Mouse (Mus musculus) 3134 (cell line): ENCODE measurements around the gene Klhl40.

Source experiments
- DNase-seq: peaks from one replicate; pipeline ENCODE4 v3.0.0-alpha.2; 2011; ENCODE audit warnings: low spot score; ENCODE audit not compliant: insufficient read length; ENCODE audit errors: extremely low read depth

Klhl40 gene

GRCm38 (mm10) chr9:121776511-121776910, 896 bp upstream of the Klhl40 start:
- no peak for DNase-seq

DNA sequence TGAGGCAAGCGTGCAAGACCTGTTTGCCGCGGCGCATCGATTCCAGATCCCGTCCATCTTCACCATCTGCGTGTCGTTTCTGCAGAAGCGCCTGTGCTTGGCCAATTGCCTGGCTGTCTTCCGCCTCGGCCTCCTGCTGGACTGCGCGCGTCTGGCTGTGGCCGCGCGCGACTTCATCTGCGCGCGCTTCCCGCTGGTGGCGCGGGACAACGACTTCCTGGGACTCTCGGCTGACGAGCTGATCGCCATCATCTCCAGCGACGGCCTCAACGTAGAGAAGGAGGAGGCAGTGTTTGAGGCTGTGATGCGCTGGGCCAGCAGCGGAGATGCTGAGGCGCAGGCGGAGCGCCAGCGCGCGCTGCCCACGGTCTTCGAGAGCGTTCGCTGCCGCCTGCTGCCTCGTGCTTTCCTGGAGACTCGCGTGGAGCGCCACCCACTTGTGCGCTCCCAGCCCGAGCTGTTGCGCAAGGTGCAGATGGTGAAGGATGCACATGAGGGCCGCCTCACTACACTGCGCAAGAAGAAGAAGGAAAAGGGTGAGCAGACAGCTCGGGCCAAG, 738 bp downstream of the Klhl40 start:
- no peak for DNase-seq

DNA sequence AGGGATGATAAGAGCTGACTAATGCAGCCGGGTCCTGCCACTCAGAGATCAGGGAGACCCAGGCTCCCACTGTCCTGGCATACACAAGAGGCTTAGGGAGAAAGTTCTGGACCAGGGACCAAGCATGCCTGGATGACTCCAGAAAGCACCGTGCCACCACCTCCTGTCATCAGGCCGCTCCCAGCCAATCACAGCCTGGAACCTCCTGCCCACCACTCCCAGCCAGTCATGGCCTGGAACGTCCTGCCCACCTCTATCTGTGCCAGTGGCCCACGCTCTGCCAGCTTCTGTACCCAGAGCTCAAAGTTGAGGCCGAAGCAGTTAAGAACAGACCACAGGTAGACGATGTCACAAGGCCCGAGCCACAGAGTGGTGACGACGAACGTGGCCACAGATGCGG, 7.4 kb downstream of the Klhl40 start:
- no peak for DNase-seq

- DNase-seq, result no peak
Measured at GRCm38 (mm10) chr9:121785261-121785660, 7.9 kb downstream of the Klhl40 start.

- no peak for DNase-seq
Measured at GRCm38 (mm10) chr9:121786359-121786758, 9.0 kb downstream of the Klhl40 start.

DNA sequence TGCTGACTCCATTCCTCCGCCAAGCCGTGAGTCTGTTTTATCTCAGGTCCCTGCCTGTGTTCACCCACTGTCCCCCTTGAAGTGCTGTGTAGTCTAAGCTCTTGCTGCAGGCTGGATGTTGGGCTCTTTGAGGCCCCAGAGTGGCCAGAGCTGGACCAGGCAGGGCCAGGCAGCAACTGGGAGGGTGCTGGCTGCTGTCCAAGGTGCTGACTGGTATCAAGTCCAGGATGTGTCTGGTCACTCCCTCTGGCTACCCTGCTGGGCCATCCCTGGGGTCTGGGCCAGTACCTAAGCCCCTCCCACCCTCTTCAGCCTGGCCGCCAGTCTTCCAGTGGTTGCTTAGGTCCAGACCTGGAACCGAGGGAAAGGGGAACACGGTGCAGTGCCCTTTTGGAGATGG, 13.8 kb downstream of the Klhl40 start:
- DNase-seq, result peak; percentile 41

DNA sequence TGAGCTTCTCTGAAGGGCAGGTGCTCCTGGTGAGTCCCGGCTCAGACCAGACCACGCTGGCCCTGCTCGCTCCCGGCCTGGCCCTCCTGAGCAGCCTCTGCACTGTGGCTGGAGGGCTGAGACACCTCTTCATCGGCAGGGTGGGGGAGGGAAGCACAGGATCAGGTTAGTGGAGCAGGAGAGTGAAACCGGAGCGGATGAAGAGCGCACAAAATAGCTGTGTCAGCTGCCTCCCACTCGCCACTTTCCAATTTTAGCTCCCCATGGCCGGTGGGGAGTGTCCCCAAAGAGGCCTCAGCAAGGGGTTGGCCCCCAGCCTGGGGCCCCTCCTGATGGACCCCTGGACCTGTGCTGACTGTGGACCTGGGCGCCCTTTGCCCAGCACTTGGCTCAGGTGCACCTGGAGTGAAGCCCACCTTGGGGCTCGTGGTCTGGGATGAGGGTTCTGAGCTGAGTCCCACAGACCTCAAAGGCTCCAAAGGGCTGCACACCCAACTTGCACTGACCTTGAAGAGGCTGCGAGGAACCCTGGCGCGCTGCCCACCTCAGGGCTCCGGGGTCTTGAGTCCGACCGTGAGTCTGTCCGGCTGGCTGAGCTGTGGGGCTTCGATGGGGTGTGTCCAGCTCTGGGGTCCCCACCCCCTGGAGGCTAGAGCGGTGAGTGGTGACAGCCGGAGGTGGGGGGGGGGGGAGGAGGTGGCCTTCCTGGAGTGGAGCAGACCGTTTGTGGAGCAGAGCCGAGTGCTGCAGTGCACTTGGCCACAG, 14.5 kb downstream of the Klhl40 start, which contains the start of gene Hhatl:
Gene Hhatl (minus strand): TSS at position 751 of the 765 bp plus-strand sequence.
- no peak for DNase-seq

- DNase-seq, result no peak
Measured at GRCm38 (mm10) chr9:121794972-121795539, 17.6 kb downstream of the Klhl40 start.

DNA sequence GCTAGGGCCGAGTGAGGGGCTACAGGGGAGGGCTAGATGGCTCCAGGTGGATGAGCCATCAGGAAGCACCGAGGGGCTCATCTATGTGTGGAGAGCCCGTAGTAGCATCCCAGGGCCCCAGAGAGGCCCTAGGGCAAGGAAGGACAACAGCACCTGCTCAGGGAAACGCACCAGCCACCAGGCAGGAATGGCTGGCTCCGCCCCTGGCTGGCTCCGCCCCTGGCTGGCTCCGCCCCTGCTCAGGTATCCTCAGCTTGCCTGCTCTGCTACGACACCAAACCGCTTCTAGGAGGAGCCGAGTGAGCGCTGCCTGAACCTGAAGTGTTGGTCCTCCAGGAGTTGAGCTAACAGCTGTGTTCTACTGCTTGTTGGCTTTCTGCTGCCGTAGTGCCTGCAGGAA, 20.3 kb downstream of the Klhl40 start:
- no peak for DNase-seq

DNA sequence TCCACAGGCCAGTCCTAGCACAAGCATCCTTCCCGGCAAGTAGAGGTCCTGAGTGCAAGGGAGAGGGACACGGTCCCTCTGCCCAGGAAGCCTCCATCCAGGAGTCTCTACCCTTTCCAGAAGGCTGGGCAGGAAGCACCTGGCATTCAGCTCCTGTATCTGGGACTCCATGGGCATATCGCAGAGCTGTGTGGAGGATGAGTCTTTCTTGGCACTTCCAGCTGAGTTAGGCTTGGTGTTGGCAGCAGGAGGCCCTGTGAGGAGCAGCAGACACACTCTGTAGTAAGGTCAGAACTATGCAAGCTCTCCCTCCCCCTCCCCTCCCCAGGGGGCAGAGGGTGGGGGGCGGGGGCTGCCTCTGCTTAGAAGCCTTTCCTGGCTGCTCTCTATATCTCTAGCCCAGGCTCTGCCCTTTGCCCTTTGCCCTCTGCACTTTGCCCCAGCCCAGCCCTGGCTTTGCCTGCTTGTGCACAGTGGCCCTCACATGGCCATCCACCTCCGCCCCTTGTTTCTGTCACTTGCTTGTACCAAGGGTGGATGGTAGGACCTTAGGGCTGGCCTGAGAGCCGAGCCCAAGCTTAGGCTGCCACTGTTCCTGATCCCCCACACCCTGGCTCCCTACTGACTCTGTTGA, 21.6 kb downstream of the Klhl40 start:
- no peak for DNase-seq

GRCm38 (mm10) chr9:121802747-121803146, 25.3 kb downstream of the Klhl40 start:
- no peak for DNase-seq

- no peak for DNase-seq
Measured at GRCm38 (mm10) chr9:121807546-121807945, 30.1 kb downstream of the Klhl40 start.

DNA sequence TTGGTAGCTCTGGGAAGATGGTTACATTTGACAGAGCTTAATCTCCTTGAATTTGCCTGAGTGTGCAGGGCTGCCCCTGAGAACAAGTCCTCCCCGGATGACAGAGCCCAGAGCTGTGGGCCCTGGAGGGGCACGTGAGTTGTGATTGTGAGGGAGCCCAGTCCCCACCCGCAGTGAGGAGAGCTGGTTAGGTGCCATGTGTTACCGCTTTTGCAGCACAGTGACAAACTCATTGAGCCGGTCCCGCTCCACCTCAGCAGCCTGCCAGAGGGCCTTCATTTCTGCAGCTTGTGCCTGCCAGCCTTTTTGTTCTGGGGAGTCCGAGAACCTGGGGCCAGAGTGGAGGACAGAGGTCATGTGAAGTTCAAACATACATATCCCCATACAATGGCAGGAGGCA, 30.5 kb downstream of the Klhl40 start:
- DNase-seq, result no peak

GRCm38 (mm10) chr9:121808511-121808910, 31.1 kb downstream of the Klhl40 start:
- DNase-seq, result no peak

DNA sequence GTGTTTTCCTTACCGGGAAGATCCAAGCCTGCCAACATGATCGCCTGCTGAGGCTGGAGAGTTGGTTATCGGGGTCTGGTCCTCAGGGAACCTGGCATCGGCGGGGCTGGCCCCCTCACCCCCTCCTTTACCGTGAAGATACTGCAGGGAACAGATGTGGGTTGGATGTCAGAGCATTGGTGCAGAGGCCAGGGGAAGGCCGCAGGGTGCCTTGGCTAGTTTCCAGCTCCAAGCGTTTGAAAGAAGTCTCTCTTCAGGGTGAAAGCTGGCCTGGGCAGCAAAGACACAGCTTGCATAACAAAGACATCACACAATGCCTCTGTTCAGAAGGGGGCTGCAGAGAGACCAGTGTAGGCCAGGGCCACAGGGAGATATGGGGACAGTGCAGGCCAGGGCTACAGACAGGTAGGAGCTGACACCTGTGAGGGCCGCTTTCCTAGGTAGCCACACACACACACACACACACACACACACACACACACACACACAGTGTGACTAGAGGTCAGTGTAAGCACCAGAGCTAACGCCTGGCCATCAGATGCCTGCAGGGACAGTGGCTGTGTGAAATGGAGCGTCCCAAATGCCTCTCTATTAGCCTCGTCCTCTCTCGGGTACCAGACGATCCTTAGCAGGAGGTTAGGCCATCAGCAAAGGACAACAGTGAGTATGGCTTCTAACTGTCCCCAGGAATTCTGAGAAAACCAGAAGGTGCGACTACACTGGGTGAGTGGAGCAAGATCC, 32.8 kb downstream of the Klhl40 start:
- DNase-seq, result no peak

DNA sequence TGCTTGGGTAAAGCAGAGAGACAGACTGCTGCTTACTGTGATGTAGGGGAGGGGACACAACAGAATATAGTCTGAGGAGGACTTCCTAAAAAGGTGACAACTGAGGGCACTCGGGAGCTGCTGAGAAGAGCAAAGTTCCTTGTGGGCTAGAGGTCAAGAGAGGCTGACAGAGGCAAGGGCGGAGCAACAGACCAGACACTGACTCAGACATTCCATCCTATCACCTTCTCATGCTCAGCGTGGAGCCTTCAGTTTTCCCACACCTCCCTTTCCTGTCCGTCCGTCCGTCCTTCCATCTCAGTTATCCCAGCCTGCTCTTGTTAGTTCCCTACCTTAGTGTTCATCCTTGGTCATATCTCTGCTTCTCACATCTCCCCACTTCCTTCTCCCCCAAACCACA, 37.8 kb downstream of the Klhl40 start:
- DNase-seq, result no peak

GRCm38 (mm10) chr9:121819073-121819770, 41.8 kb downstream of the Klhl40 start:
- no peak for DNase-seq

- no peak for DNase-seq
Measured at GRCm38 (mm10) chr9:121819771-121820471, 42.5 kb downstream of the Klhl40 start.

GRCm38 (mm10) chr9:121820765-121821164, 43.4 kb downstream of the Klhl40 start:
- no peak for DNase-seq

- peak; percentile 30 for DNase-seq
Measured at GRCm38 (mm10) chr9:121822585-121822991, 45.2 kb downstream of the Klhl40 start.
